Mouse (Mus musculus): ENCODE results near the gene Lif.

Lif gene

DNA sequence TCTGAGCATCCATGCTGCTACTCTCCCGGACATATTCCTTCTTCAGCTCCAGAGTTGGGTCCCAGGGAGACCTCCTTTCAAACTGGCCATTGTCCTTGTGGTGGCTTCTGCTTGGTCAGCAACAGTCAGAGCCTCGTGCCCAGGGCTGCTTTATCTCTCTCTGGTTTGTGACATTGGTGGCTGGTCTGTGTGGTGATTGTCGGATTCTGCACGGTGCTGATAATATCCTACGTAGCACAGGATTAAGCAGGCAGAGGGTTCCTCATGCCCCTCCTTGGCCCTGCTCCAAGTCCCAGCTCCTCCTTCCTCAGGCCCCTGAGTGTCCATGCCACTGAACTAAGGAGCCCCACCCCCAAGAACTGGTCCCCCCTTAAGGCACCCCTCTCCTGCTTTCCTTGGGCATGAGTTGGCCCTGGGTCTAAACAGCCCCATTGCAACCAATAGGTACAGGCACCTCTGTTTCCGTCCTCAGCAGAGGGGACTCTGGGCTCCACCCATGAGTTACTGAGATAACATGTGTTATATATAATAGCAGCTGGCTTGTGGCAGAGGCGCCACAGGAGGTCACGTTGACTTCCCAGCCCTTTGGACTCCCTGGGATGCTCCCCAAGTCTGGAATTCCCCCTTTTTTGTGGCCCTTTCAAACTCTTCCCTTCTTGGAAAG lies 35.0 kb downstream of the Lif start:
- Histone ChIP-seq H3K9me3 (ENCODE audit: low read length) (no peaks in the 10 kb centered on the region), H3K27me3 (ENCODE audit: insufficient read depth, low read length) (peaks cover 25% of the 10 kb centered on the region)

DNA sequence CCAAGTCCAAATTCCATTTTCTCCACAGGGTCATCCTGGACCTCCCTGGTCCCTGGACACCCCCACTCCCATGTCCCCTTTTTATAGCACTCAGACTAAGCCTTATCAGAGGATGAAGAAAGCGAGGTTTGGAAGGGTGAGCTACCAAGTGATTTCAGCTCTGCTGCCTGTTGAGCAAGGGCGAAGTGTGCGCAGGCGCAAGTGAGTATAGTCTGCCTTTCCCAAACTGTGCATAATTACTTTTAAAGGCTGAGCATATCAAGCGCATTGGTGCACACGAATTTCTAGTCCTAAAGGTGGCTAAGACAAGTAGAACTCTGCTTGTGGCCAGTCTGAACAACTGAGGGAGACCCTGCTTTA lies 35.5 kb downstream of the Lif start:
- TF ChIP-seq CTCF (conservative IDR thresholded peaks at IDR 0.05; ENCODE audit: low read length) (no peak), NANOG (IDR thresholded peaks at IDR 0.05; ENCODE audit: borderline replicate concordance, low read length) (no peak), POU5F1 (IDR thresholded peaks at IDR 0.05; ENCODE audit: borderline replicate concordance, low read length) (no peak)
- no peaks in the 10 kb centered on the region for H3K36me3 ChIP-seq (ENCODE audit: insufficient read depth, low read length)
- peaks cover 25% of the 10 kb centered on the region for H3K27me3 ChIP-seq (ENCODE audit: insufficient read depth, low read length)
- no peaks in the 10 kb centered on the region for H3K9me3 ChIP-seq (ENCODE audit: low read length)
- peaks cover 42% of the 10 kb centered on the region for H3K4me1 ChIP-seq (replicated peaks; ENCODE audit: low read depth, low read length)
- no peak overlapping the region for H3K4me3 ChIP-seq (replicated peaks; ENCODE audit: low read length)

More for the DNA sequence above, 35.0 kb downstream of the Lif start:
- Histone ChIP-seq H3K4me1 (replicated peaks; ENCODE audit: low read depth, low read length) (peaks cover 37% of the 10 kb centered on the region), H3K4me3 (replicated peaks; ENCODE audit: low read length) (no peak overlapping the region), H3K36me3 (ENCODE audit: insufficient read depth, low read length) (no peaks in the 10 kb centered on the region)
- TF ChIP-seq NANOG (IDR thresholded peaks at IDR 0.05; ENCODE audit: borderline replicate concordance, low read length), result no peak
- TF ChIP-seq POU5F1 (IDR thresholded peaks at IDR 0.05; ENCODE audit: borderline replicate concordance, low read length), result no peak
- no peak for TF ChIP-seq CTCF (conservative IDR thresholded peaks at IDR 0.05; ENCODE audit: low read length)

GRCm38 (mm10) chr11:4293481-4293880 lies 36.1 kb downstream of the Lif start:
- peaks cover 25% of the 10 kb centered on the region for H3K27me3 ChIP-seq (ENCODE audit: insufficient read depth, low read length)
- TF ChIP-seq NANOG (IDR thresholded peaks at IDR 0.05; ENCODE audit: borderline replicate concordance, low read length) (no peak), POU5F1 (IDR thresholded peaks at IDR 0.05; ENCODE audit: borderline replicate concordance, low read length) (no peak), CTCF (conservative IDR thresholded peaks at IDR 0.05; ENCODE audit: low read length) (no peak)
- H3K4me3 ChIP-seq (replicated peaks; ENCODE audit: low read length), result no peak overlapping the region
- no peaks in the 10 kb centered on the region for H3K9me3 ChIP-seq (ENCODE audit: low read length)
- H3K36me3 ChIP-seq (ENCODE audit: insufficient read depth, low read length), result no peaks in the 10 kb centered on the region
- peaks cover 47% of the 10 kb centered on the region for H3K4me1 ChIP-seq (replicated peaks; ENCODE audit: low read depth, low read length)

GRCm38 (mm10) chr11:4294047-4294446 lies 36.7 kb downstream of the Lif start:
- Histone ChIP-seq H3K27me3 (ENCODE audit: insufficient read depth, low read length) (peaks cover 25% of the 10 kb centered on the region), H3K9me3 (ENCODE audit: low read length) (no peaks in the 10 kb centered on the region), H3K4me3 (replicated peaks; ENCODE audit: low read length) (no peak overlapping the region), H3K4me1 (replicated peaks; ENCODE audit: low read depth, low read length) (peaks cover 52% of the 10 kb centered on the region), H3K36me3 (ENCODE audit: insufficient read depth, low read length) (no peaks in the 10 kb centered on the region)
- no peak for TF ChIP-seq CTCF (conservative IDR thresholded peaks at IDR 0.05; ENCODE audit: low read length)
- no peak for TF ChIP-seq POU5F1 (IDR thresholded peaks at IDR 0.05; ENCODE audit: borderline replicate concordance, low read length)
- no peak for TF ChIP-seq NANOG (IDR thresholded peaks at IDR 0.05; ENCODE audit: borderline replicate concordance, low read length)

- Histone ChIP-seq H3K4me3 (replicated peaks; ENCODE audit: low read length) (no peak overlapping the region), H3K9me3 (ENCODE audit: low read length) (no peaks in the 10 kb centered on the region), H3K4me1 (replicated peaks; ENCODE audit: low read depth, low read length) (peaks cover 59% of the 10 kb centered on the region), H3K27me3 (ENCODE audit: insufficient read depth, low read length) (peaks cover 26% of the 10 kb centered on the region), H3K36me3 (ENCODE audit: insufficient read depth, low read length) (no peaks in the 10 kb centered on the region)
- no peak for TF ChIP-seq CTCF (conservative IDR thresholded peaks at IDR 0.05; ENCODE audit: low read length)
- TF ChIP-seq NANOG (IDR thresholded peaks at IDR 0.05; ENCODE audit: borderline replicate concordance, low read length), result no peak
- TF ChIP-seq POU5F1 (IDR thresholded peaks at IDR 0.05; ENCODE audit: borderline replicate concordance, low read length), result no peak
Measured at GRCm38 (mm10) chr11:4294495-4295351, 37.4 kb downstream of the Lif start.

DNA sequence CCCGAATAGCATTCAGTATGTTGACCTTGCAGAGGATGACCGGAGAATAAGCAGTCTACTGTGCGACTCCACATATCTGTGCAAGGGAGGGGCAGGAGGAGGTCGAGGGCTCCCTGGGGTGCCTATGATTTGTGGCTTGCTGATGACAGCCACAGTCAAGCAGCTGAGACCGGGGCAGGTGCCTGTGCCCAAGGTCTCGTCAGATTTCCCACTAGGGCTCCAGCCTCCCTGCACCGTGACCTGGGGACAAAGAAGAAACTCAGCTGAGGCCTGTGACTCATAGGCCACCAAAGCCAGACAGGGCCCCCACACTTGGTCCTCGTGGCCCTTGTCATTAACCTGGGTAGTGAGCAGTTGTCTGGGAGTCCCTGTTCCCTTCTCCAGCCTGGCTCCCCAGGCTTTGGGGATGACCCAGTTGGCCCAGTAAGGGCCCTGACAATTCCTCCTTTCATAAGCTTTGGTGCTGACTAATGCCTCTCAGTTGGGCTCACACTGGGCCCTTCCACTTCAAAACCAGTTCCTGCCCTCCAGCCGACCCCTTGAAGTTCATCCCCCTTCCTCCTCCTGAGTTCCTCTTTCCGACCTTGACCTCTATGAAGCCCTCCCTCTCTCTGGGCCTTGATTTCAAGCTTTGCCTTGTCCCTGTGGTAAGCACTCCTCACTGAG lies 39.4 kb downstream of the Lif start:
- Histone ChIP-seq H3K27me3 (ENCODE audit: insufficient read depth, low read length) (peaks cover 31% of the 10 kb centered on the region), H3K36me3 (ENCODE audit: insufficient read depth, low read length) (no peaks in the 10 kb centered on the region), H3K9me3 (ENCODE audit: low read length) (no peaks in the 10 kb centered on the region), H3K4me1 (replicated peaks; ENCODE audit: low read depth, low read length) (peaks cover 77% of the 10 kb centered on the region), H3K4me3 (replicated peaks; ENCODE audit: low read length) (no peak overlapping the region)
- TF ChIP-seq POU5F1 (IDR thresholded peaks at IDR 0.05; ENCODE audit: borderline replicate concordance, low read length) (no peak), CTCF (conservative IDR thresholded peaks at IDR 0.05; ENCODE audit: low read length) (no peak), NANOG (IDR thresholded peaks at IDR 0.05; ENCODE audit: borderline replicate concordance, low read length) (no peak)

DNA sequence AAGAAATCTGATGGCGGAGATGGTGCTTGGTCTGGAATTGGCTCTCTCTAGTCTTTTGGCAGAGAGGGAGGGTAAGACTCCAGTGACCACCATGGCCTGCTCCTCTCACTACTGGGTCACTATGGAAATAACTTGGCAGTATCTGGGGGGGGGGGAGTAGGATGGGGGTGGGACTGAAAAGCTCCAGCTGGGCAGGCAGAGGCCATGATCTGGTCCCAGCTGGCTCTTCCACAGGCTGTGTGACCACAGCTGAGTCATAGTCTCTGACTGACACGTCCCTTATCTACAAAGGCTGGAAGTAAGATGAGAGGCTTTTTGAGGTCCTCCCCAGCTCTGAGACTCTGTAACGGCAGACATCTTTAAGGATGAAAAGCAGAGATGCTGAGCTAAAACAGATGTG lies 40.4 kb downstream of the Lif start:
- Histone ChIP-seq H3K4me3 (replicated peaks; ENCODE audit: low read length) (no peak overlapping the region), H3K9me3 (ENCODE audit: low read length) (no peaks in the 10 kb centered on the region), H3K27me3 (ENCODE audit: insufficient read depth, low read length) (peaks cover 23% of the 10 kb centered on the region), H3K4me1 (replicated peaks; ENCODE audit: low read depth, low read length) (peaks cover 86% of the 10 kb centered on the region), H3K36me3 (ENCODE audit: insufficient read depth, low read length) (no peaks in the 10 kb centered on the region)
- TF ChIP-seq POU5F1 (IDR thresholded peaks at IDR 0.05; ENCODE audit: borderline replicate concordance, low read length) (no peak), CTCF (conservative IDR thresholded peaks at IDR 0.05; ENCODE audit: low read length) (no peak), NANOG (IDR thresholded peaks at IDR 0.05; ENCODE audit: borderline replicate concordance, low read length) (no peak)

- no peaks in the 10 kb centered on the region for H3K36me3 ChIP-seq (ENCODE audit: insufficient read depth, low read length)
- peaks cover 17% of the 10 kb centered on the region for H3K27me3 ChIP-seq (ENCODE audit: insufficient read depth, low read length)
- H3K9me3 ChIP-seq (ENCODE audit: low read length), result no peaks in the 10 kb centered on the region
- TF ChIP-seq POU5F1 (IDR thresholded peaks at IDR 0.05; ENCODE audit: borderline replicate concordance, low read length) (no peak), NANOG (IDR thresholded peaks at IDR 0.05; ENCODE audit: borderline replicate concordance, low read length) (no peak), CTCF (conservative IDR thresholded peaks at IDR 0.05; ENCODE audit: low read length) (no peak)
- H3K4me3 ChIP-seq (replicated peaks; ENCODE audit: low read length), result peak overlapping the region; percentile 41
- H3K4me1 ChIP-seq (replicated peaks; ENCODE audit: low read depth, low read length), result peaks cover 95% of the 10 kb centered on the region
Measured at GRCm38 (mm10) chr11:4298615-4299014, 41.3 kb downstream of the Lif start.

All from E14TG2a.4 (cell line).